Mouse (Mus musculus) C2C12 (cell line): ENCODE data around the gene H2-Aa.

Source experiments
- CTCF ChIP-seq: IDR thresholded peaks from one replicate; pipeline ENCODE4 v1.5.1; 2011; ENCODE audit not compliant: control insufficient read depth, insufficient read depth, insufficient read length
- MAX ChIP-seq: IDR thresholded peaks from one replicate; pipeline ENCODE4 v1.6.1; 2011; ENCODE audit warnings: mild to moderate bottlenecking, control low read depth
- MYOD1 ChIP-seq: IDR thresholded peaks from one replicate; pipeline ENCODE4 v1.6.1; 2011; ENCODE audit warnings: low read depth; ENCODE audit not compliant: control insufficient read depth, insufficient read length
- USF1 ChIP-seq: IDR thresholded peaks from one replicate; pipeline ENCODE4 v1.6.1; 2011; ENCODE audit warnings: low read depth, mild to moderate bottlenecking, control low read depth, moderate library complexity

DNA sequence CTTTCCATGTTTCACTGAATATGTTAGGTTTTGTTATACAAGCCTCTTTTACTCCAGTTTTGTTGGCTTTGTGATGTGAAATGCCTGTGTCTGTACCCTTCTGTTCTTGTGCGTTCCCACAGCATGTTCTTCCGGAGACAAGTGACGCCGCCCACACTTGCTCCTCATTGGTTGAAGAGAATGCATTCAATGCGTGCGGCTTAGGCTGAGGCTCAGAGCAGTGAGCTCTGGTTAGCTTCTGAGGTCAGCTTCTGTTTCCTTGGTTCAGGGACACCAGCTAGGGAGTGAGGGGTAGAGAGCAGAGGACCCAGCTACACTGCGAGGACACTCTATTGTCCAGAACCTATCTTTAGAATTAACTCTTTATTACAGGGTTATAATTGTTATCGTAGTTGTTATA, 4.0 kb upstream of the H2-Aa start:
- no peak for TF ChIP-seq CTCF
- TF ChIP-seq MAX, result no peak
- TF ChIP-seq USF1, result no peak
- TF ChIP-seq MYOD1, result no peak
